Mouse (Mus musculus) G1E (cell line): Measurements from ENCODE around the gene Kcnj6. TPM values are rescaled to one million over a fixed set of nuclear protein-coding genes. Genes with fewer than 3 reads are reported as not detected.

ENCODE experiments used
- ATAC-seq: 2 replicates; pipeline ENCODE4 v1.8.0; 2016; ENCODE audit warnings: mild to moderate bottlenecking; ENCODE audit not compliant: insufficient number of reproducible peaks, poor library complexity, low FRiP score, severe bottlenecking; ENCODE audit errors: extremely low read depth
- DNase-seq: peaks from one replicate; pipeline ENCODE4 v3.0.0; 2012; ENCODE audit warnings: low spot score
- H3K27me3 ChIP-seq: 2 replicates; pipeline ENCODE4 v1.6.1; 2012; ENCODE audit warnings: mild to moderate bottlenecking, low read length, inconsistent platforms; ENCODE audit not compliant: insufficient read depth
- H3K36me3 ChIP-seq: replicated peaks from 2 replicates; pipeline ENCODE3; 2012; ENCODE audit warnings: mild to moderate bottlenecking, inconsistent platforms
- H3K4me1 ChIP-seq: 2 replicates; pipeline ENCODE4 v1.6.1; 2012; ENCODE audit warnings: low read depth, low read length, inconsistent platforms, mixed read lengths; ENCODE audit not compliant: insufficient read depth
- H3K4me3 ChIP-seq: 2 replicates; pipeline ENCODE4 v1.5.1; 2012; ENCODE audit warnings: low read depth, mild to moderate bottlenecking, inconsistent platforms, low read length, moderate library complexity, mixed read lengths
- H3K9me3 ChIP-seq: replicated peaks from 2 replicates; pipeline ENCODE4 v1.6.1; 2012; ENCODE audit warnings: inconsistent platforms
- CTCF ChIP-seq: IDR thresholded peaks from 2 replicates; pipeline ENCODE4 v1.5.1; 2012; ENCODE audit warnings: low read depth, low read length, inconsistent platforms, mixed read lengths
- GATA1 ChIP-seq: IDR thresholded peaks from 2 replicates; pipeline ENCODE4 v1.6.1; 2012; ENCODE audit warnings: borderline replicate concordance, low read length, inconsistent platforms, mixed read lengths
- GATA2 ChIP-seq: IDR thresholded peaks from 2 replicates; pipeline ENCODE4 v1.6.1; 2012; ENCODE audit warnings: low read depth, low read length, inconsistent platforms, borderline replicate concordance
- POLR2AphosphoS5 ChIP-seq: IDR thresholded peaks from 2 replicates; pipeline ENCODE4 v1.6.1; 2012; ENCODE audit warnings: low read depth, low read length, inconsistent platforms; ENCODE audit not compliant: insufficient replicate concordance
- TAL1 ChIP-seq: conservative IDR thresholded peaks from 2 replicates; pipeline ENCODE4 v1.6.1; 2012; ENCODE audit warnings: low read depth, low read length, inconsistent platforms, mixed read lengths
- polyA plus RNA-seq: library from polyadenylated mRNA; stranded (reverse); fragments of >175 nt; gene quantifications from 2 replicates; pipeline ENCODE4 v1.2.3, GENCODE M21; 2012
- total RNA-seq, 2 experiments: library from RNA; stranded (forward) in 1 of 2; stranded (reverse) in 1 of 2; fragments of 200-1000 nt in 1 of 2; fragments of >200 nt in 1 of 2; fragmentation: Nextera tagmentation in 1 of 2; gene quantifications; 2 replicates each; pipeline ENCODE4 v1.2.3; 2014 to 2017

The Kcnj6 gene
- total and polyA plus RNA-seq, 3 experiments, result 0.22 TPM; not detected in 2

DNA sequence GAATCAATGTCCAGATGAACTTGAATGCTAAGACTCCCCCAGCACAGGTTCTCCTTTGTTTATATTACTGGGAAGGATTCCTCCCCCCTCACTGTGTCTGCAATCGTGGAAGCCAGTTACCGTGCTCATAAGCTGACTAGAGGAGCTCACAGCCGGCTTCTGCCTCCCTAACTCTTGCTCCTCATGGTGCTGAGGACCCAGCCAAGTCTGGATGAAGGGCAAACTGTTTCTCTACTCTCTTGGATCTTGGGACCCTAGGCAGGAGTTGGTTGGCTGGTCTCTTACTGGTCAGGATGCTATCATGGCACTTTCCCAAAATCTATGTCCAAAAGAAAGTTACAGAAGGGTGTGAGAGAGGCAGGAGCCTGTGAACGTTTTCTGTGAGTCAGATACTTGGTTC lies 2.6 kb downstream of the Kcnj6 start:
- Histone ChIP-seq H3K4me1 (no peaks in the 10 kb centered on the region), H3K36me3 (no peaks in the 10 kb centered on the region), H3K9me3 (peaks cover 18% of the 10 kb centered on the region), H3K27me3 (no peaks in the 10 kb centered on the region), H3K4me3 (no peak overlapping the region)
- no peak for ATAC-seq
- TF ChIP-seq TAL1 (no peak), CTCF (no peak), GATA2 (no peak), GATA1 (no peak), POLR2AphosphoS5 (no peak)
- DNase-seq, result no peak

DNA sequence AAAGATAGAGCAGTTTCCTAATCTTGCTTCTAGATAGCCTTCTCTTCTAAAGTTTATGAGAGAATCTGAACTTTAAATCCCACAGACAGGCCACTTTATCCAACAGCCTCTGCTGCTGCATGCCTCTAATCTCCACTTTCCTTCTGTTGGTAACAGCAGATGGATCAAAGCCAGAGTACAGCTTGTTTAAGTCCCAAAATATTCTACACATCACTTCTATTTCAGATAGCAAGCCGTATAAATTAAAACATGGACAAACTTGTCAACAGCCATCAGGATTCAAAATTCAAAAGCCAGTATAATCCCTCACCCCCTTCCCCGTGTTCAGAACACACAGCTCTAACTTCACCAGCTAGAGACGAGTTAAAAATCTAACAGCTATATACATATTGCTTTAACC lies 3.4 kb downstream of the Kcnj6 start:
- DNase-seq, result no peak
- peaks cover 18% of the 10 kb centered on the region for H3K9me3 ChIP-seq
- no peak overlapping the region for H3K4me3 ChIP-seq
- H3K4me1 ChIP-seq, result no peaks in the 10 kb centered on the region
- ATAC-seq, result no peak
- H3K27me3 ChIP-seq, result no peaks in the 10 kb centered on the region
- H3K36me3 ChIP-seq, result no peaks in the 10 kb centered on the region
- TF ChIP-seq GATA1 (no peak), POLR2AphosphoS5 (no peak), TAL1 (no peak)

GRCm38 (mm10) chr16:94990114-94990513 lies 7.4 kb downstream of the Kcnj6 start:
- Histone ChIP-seq H3K4me1 (no peaks in the 10 kb centered on the region), H3K27me3 (no peaks in the 10 kb centered on the region), H3K36me3 (no peaks in the 10 kb centered on the region), H3K4me3 (no peak overlapping the region), H3K9me3 (peaks cover 6% of the 10 kb centered on the region)
- DNase-seq, result no peak
- TF ChIP-seq GATA2 (no peak), TAL1 (no peak), CTCF (no peak), POLR2AphosphoS5 (no peak), GATA1 (no peak)
- ATAC-seq, result no peak

DNA sequence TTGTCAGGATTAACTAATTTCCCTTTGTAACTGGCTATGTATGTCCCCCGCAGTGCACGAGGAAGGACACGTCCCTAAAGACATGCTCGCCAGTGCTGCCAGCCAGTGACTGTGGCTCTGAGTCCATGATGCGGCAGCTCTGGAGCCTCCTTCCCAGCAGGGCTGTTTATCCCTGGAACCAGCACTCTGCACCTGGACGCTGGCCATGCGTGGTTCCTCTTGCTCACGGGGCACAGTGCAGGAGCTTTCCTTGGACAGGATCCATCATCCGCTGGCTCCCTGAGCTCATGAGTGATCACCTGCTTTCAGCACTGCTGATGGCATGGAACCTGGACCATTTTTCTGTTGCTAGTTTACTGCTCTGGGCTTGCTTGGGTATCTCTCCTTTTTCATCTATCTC lies 10.8 kb downstream of the Kcnj6 start:
- H3K27me3 ChIP-seq, result no peaks in the 10 kb centered on the region
- H3K36me3 ChIP-seq, result no peaks in the 10 kb centered on the region
- no peak for ATAC-seq
- DNase-seq, result no peak
- H3K4me1 ChIP-seq, result no peaks in the 10 kb centered on the region
- TF ChIP-seq GATA2, result no peak
- TF ChIP-seq CTCF, result no peak
- TF ChIP-seq GATA1, result no peak
- no peak for TF ChIP-seq POLR2AphosphoS5
- TF ChIP-seq TAL1, result no peak
- H3K4me3 ChIP-seq, result no peak overlapping the region
- peaks cover 19% of the 10 kb centered on the region for H3K9me3 ChIP-seq

GRCm38 (mm10) chr16:94984263-94984662 lies 13.2 kb downstream of the Kcnj6 start:
- peaks cover 20% of the 10 kb centered on the region for H3K9me3 ChIP-seq
- ATAC-seq (no peak), DNase-seq (no peak)
- H3K36me3 ChIP-seq, result no peaks in the 10 kb centered on the region
- no peaks in the 10 kb centered on the region for H3K27me3 ChIP-seq
- no peak overlapping the region for H3K4me3 ChIP-seq
- TF ChIP-seq POLR2AphosphoS5 (no peak), GATA2 (no peak)
- H3K4me1 ChIP-seq, result no peaks in the 10 kb centered on the region

DNA sequence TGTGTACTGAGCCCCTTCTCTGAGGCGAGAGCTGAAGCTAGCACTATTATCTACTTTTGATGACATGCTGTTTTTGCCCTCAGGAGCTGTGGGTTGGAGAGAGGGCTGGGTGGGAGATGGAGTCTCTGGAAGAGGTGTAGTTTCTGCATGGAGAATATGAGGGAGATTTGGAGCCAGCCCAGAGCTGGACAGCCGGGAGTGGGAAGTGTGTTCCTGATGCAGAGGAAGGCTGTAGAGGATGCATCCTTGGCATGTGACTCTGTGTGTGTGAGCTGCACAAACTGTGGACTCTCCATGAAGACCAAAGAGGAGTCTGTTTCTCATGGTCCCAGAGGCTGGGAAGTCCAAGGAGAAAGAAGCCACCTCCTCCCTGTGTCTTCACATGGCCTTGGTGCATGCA lies 17.1 kb downstream of the Kcnj6 start:
- H3K36me3 ChIP-seq, result no peaks in the 10 kb centered on the region
- peaks cover 23% of the 10 kb centered on the region for H3K9me3 ChIP-seq
- ATAC-seq, result no peak
- no peak for DNase-seq
- no peaks in the 10 kb centered on the region for H3K27me3 ChIP-seq
- no peaks in the 10 kb centered on the region for H3K4me1 ChIP-seq
- H3K4me3 ChIP-seq, result no peak overlapping the region
- TF ChIP-seq GATA1, result no peak
- TF ChIP-seq CTCF, result no peak

- H3K36me3 ChIP-seq, result no peaks in the 10 kb centered on the region
- ATAC-seq, result no peak
- no peaks in the 10 kb centered on the region for H3K27me3 ChIP-seq
- TF ChIP-seq GATA1 (no peak), GATA2 (no peak), CTCF (no peak), POLR2AphosphoS5 (no peak), TAL1 (no peak)
- DNase-seq, result no peak
- H3K4me1 ChIP-seq, result no peaks in the 10 kb centered on the region
- H3K9me3 ChIP-seq, result peaks cover 20% of the 10 kb centered on the region
- no peak overlapping the region for H3K4me3 ChIP-seq
Measured at GRCm38 (mm10) chr16:94979499-94979898, 18.0 kb downstream of the Kcnj6 start.
